Mouse (Mus musculus) forebrain, embryonic 10.5 days (tissue): ENCODE results near the gene Thsd7b. TPM values are rescaled to one million over a fixed set of nuclear protein-coding genes. Genes with fewer than 3 reads are reported as not detected.
"Not testable (repeated sequence)": the region's sequence is repeated elsewhere in the genome, so short reads cannot be mapped to it uniquely, and the experiment has no call there.

Experiments
- DNase-seq: peaks from one replicate; pipeline ENCODE4 v3.0.0-alpha.2; 2017; ENCODE audit warnings: low spot score; ENCODE audit errors: extremely low spot score
- H3K27ac ChIP-seq: fragments of 300-500 bp; sonication (generic); 2 replicates; pipeline ENCODE4 v1.5.1; 2016; ENCODE audit warnings: mild to moderate bottlenecking
- H3K27me3 ChIP-seq: fragments of 300-500 bp; sonication (generic); 2 replicates; pipeline ENCODE4 v1.6.1; 2016; ENCODE audit warnings: mild to moderate bottlenecking; ENCODE audit not compliant: poor library complexity, severe bottlenecking
- H3K36me3 ChIP-seq: fragments of 300-500 bp; sonication (generic); replicated peaks from 2 replicates; pipeline ENCODE4 v1.6.1; 2016; ENCODE audit warnings: mild to moderate bottlenecking, moderate library complexity
- H3K4me1 ChIP-seq: fragments of 300-500 bp; sonication (generic); 2 replicates; pipeline ENCODE4 v1.6.1; 2016
- H3K4me3 ChIP-seq: fragments of 300-500 bp; sonication (generic); 2 replicates; pipeline ENCODE4 v1.5.1; 2016; ENCODE audit warnings: mild to moderate bottlenecking, moderate library complexity
- H3K9me3 ChIP-seq: fragments of 300-500 bp; sonication (generic); 2 replicates; pipeline ENCODE4 v1.6.1; 2016; ENCODE audit warnings: mild to moderate bottlenecking, moderate library complexity
- WGBS: fragments of 180-500 bp; shearing (Covaris S2); methylation state at CpG from one replicate; pipeline ENCODE4 v1.1.7; 2016; 5-methylcytosine and 5-hydroxymethylcytosine counted together
- polyA plus RNA-seq: library from polyadenylated mRNA; unstranded; fragments of >200 nt; fragmentation: Nextera tagmentation; extraction: Ambion mirVana; gene quantifications from 2 replicates; pipeline ENCODE4 v1.2.1, GENCODE M21; 2016

The Thsd7b gene
- polyA plus RNA-seq, 1 experiment from 2014 or later: 1.5 TPM

- no peak overlapping the region for H3K27ac ChIP-seq
- no peaks in the 10 kb centered on the region for H3K9me3 ChIP-seq
- no peak for DNase-seq
- no peaks in the 10 kb centered on the region for H3K4me1 ChIP-seq
- H3K27me3 ChIP-seq: no peaks in the 10 kb centered on the region
- no peak overlapping the region for H3K4me3 ChIP-seq
- H3K36me3 ChIP-seq: no peaks in the 10 kb centered on the region
- 88% methylated on average over 1 of the region's 1 CpGs for WGBS
Observed at GRCm38 (mm10) chr1:130112580-130113314, 839.6 kb downstream of the Thsd7b start.

GRCm38 (mm10) chr1:130113549-130113948, 840.4 kb downstream of the Thsd7b start:
- Histone ChIP-seq H3K36me3 (no peaks in the 10 kb centered on the region), H3K9me3 (no peaks in the 10 kb centered on the region)
- 97% methylated on average over 2 of the region's 2 CpGs for WGBS

DNA sequence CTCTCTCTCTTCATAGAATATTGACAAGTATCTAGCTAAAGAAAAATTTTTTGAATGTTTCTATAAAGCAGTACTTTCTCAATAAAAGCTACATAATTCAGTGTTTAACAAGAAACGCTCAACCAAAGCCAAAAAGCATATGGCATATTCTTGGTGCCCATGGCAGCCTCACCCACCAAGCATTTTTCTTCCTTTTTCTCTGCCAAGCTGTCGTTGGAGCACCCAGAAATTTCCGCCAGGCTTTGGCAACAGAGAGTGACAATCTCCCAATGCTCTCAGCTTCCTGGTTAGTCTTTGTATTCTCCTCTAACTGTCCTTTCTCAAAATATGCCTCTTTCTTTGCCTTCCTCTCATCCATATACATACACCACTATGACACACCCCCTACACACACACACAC, 857.8 kb downstream of the Thsd7b start:
- WGBS: 98% methylated on average over 3 of the region's 3 CpGs
- Histone ChIP-seq H3K27me3 (no peaks in the 10 kb centered on the region), H3K4me1 (no peaks in the 10 kb centered on the region), H3K27ac (no peak overlapping the region), H3K36me3 (no peaks in the 10 kb centered on the region), H3K9me3 (no peaks in the 10 kb centered on the region), H3K4me3 (no peak overlapping the region)
- DNase-seq: no peak

More at GRCm38 (mm10) chr1:130113549-130113948, 840.4 kb downstream of the Thsd7b start:
- DNase-seq: no peak
- H3K27me3 ChIP-seq: no peaks in the 10 kb centered on the region
- no peak overlapping the region for H3K27ac ChIP-seq
- H3K4me1 ChIP-seq: no peaks in the 10 kb centered on the region
- no peak overlapping the region for H3K4me3 ChIP-seq

- no peaks in the 10 kb centered on the region for H3K4me1 ChIP-seq
- H3K4me3 ChIP-seq: no peak overlapping the region
- no peak for DNase-seq
- H3K27me3 ChIP-seq: no peaks in the 10 kb centered on the region
- H3K9me3 ChIP-seq: no peaks in the 10 kb centered on the region
- H3K36me3 ChIP-seq: no peaks in the 10 kb centered on the region
- H3K27ac ChIP-seq: no peak overlapping the region
Observed at GRCm38 (mm10) chr1:130166187-130166586, 893.1 kb downstream of the Thsd7b start.

DNA sequence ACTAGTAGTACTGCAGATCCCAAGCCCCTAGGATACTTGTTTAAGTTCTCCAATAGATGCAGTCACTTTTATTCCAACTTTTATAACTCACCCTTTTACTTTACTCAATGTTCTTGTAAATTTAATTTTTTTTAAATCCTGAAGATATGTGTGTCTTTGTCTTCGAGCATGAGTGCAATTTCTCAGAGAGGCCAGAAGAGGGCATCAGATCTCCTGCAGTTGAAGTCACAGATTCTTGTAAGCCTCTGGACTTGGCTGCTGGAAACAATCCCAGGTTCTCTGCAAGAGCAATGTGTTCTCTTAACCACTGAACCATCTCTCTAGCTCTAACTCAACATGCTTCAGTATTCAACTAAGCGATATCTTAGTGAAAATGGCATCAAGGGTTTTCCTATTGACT, 894.2 kb downstream of the Thsd7b start:
- H3K27me3 ChIP-seq: no peaks in the 10 kb centered on the region
- WGBS: 66% methylated on average over 2 of the region's 2 CpGs
- no peaks in the 10 kb centered on the region for H3K36me3 ChIP-seq
- H3K4me3 ChIP-seq: no peak overlapping the region
- H3K4me1 ChIP-seq: no peaks in the 10 kb centered on the region
- no peak for DNase-seq
- H3K27ac ChIP-seq: no peak overlapping the region
- no peaks in the 10 kb centered on the region for H3K9me3 ChIP-seq

DNA sequence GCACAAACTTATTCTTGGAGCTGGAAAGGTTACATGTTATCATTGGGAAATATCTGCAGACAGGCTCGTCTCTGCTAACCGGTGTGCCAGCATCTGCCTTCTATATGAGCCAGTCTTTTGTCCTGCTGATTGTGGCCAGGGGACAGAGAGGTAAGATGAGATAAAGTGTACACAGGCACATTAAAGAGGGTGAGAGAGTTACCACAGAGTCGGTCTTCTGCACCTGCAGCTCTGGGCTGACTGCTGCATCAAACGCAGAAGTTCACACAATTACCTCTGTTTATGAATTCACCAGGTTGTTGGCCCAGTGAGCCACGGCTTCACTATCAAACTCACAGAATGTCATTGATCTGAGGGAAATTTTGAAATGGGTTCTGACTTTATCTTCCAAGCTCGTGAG, 896.8 kb downstream of the Thsd7b start:
- Histone ChIP-seq H3K36me3 (no peaks in the 10 kb centered on the region), H3K4me1 (no peaks in the 10 kb centered on the region), H3K27ac (no peak overlapping the region), H3K27me3 (no peaks in the 10 kb centered on the region), H3K4me3 (no peak overlapping the region), H3K9me3 (no peaks in the 10 kb centered on the region)
- no peak for DNase-seq
- 82% methylated on average over 6 of the region's 6 CpGs for WGBS

GRCm38 (mm10) chr1:130170290-130170689, 897.2 kb downstream of the Thsd7b start:
- no peak overlapping the region for H3K4me3 ChIP-seq
- H3K27ac ChIP-seq: no peak overlapping the region
- no peaks in the 10 kb centered on the region for H3K36me3 ChIP-seq
- no peaks in the 10 kb centered on the region for H3K9me3 ChIP-seq
- no peak for DNase-seq
- no peaks in the 10 kb centered on the region for H3K4me1 ChIP-seq
- WGBS: 62% methylated on average over 1 of the region's 1 CpGs
- no peaks in the 10 kb centered on the region for H3K27me3 ChIP-seq

DNA sequence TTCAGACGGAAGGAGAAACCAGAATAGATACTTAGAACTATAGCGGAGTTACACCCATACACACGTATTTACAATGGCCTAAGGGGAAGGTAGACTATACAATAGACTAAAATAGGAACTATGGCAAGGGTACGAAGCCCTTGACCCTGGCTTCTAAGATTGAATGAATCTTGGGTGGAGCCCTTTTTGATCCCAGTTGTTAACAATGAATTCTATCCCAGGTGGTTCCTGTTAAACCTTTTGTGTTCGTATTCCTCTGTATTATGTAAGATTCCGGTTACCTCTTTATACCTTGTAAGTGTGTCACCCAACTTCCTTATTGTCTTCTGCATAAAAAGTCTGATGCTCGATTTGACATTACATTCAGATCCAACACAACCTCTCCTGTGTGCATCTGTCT, 913.7 kb downstream of the Thsd7b start:
- not testable (repeated sequence) for DNase-seq, H3K4me3 ChIP-seq, H3K27me3 ChIP-seq, H3K27ac ChIP-seq, H3K36me3 ChIP-seq, H3K9me3 ChIP-seq, H3K4me1 ChIP-seq
- WGBS: 89% methylated on average over 7 of the region's 7 CpGs

DNA sequence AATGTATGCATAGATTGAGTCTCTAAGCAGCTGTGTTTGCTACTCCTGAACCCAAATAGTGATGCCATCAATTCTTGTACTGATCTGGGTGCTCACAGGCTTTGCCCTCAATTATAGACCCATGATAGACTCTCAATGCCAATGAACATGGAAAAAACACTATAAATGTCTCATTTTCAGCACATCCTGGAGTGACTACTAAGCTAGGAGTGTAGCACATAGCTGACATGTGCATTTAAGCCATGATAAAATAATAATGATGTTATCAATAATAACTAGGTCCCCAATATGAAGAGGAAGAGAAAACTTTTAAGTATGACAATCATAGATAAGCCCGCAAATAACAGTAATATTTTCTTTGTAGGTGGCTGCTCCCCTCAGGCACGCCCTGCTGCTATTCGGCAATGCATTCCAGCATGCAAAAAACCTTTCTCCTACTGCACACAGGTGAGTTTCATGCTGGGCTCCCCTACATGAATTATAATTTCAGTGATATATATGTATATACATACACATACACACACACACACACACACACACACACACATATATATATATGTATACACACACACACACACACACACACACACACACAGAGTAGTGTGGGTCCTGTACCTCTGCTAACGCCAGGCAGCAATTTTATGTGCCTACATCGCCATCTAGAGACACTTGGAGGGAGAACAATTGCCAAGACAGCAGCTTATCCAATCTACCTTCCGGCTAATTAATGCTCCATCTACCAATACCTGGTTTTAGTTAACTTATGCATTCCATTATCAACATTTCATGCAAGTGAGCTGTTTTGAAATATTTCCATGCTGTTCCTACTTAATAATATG, 919.3 kb downstream of the Thsd7b start:
- Histone ChIP-seq H3K4me1 (no peaks in the 10 kb centered on the region), H3K4me3 (no peak overlapping the region), H3K27ac (no peak overlapping the region), H3K36me3 (no peaks in the 10 kb centered on the region), H3K9me3 (no peaks in the 10 kb centered on the region), H3K27me3 (no peaks in the 10 kb centered on the region)
- 52% methylated on average over 6 of the region's 6 CpGs for WGBS
- DNase-seq: peak; percentile 20

DNA sequence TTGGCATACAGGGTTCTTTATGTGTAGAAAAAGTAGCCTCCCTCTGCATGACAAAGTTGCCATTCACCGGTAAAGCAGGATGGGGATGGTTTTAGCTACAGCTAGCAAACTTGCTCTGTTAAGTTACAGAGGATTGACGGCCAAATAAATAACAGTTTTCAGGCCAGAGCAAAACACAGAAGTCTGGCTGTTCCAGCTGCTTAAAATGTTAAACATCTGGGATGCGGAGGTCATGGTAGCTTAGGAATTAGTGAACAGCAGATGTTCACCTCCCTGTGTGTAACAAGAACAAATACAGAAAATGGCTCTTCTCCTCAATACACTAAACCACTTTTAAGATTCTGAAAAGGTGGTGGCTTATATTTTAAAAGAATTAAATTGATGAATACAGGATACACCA, 944.3 kb downstream of the Thsd7b start:
- WGBS: 68% methylated on average over 3 of the region's 3 CpGs
- no peaks in the 10 kb centered on the region for H3K9me3 ChIP-seq
- H3K27me3 ChIP-seq: no peaks in the 10 kb centered on the region
- H3K4me3 ChIP-seq: no peak overlapping the region
- H3K4me1 ChIP-seq: no peaks in the 10 kb centered on the region
- no peaks in the 10 kb centered on the region for H3K36me3 ChIP-seq
- no peak overlapping the region for H3K27ac ChIP-seq
- no peak for DNase-seq

- DNase-seq: no peak
- H3K4me3 ChIP-seq: no peak overlapping the region
- H3K27ac ChIP-seq: no peak overlapping the region
- no peaks in the 10 kb centered on the region for H3K4me1 ChIP-seq
- no peaks in the 10 kb centered on the region for H3K9me3 ChIP-seq
- WGBS: 90% methylated on average over 2 of the region's 2 CpGs
- H3K36me3 ChIP-seq: no peaks in the 10 kb centered on the region
- H3K27me3 ChIP-seq: no peaks in the 10 kb centered on the region
Observed at GRCm38 (mm10) chr1:130222904-130223303, 949.8 kb downstream of the Thsd7b start.

GRCm38 (mm10) chr1:130245563-130245962, 972.5 kb downstream of the Thsd7b start:
- 81% methylated on average over 3 of the region's 3 CpGs for WGBS
- Histone ChIP-seq H3K4me3 (no peak overlapping the region), H3K9me3 (peaks cover 5% of the 10 kb centered on the region), H3K36me3 (no peaks in the 10 kb centered on the region; the same call in 1 of the 2 replicates), H3K27me3 (no peaks in the 10 kb centered on the region), H3K27ac (no peak overlapping the region), H3K4me1 (no peaks in the 10 kb centered on the region)
- no peak for DNase-seq

DNA sequence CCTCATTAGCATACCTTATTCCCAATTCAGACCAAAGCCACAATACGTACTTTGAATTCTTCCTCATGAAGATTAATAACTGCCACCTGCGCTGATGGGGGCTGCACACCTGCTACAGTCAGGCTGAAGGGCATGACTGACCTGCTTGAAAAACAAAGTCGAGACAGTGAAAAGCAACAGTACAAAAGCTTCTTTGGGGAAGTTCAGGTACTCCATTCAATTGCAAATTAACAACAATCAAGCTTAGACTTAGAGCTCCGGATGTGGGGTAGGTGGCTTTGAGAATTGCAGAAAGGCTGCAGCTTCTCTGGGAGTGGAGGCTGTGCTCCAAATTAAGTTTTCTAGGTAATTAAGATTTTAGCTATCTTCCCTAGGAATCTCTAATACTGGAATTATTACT, 973.2 kb downstream of the Thsd7b start:
- not testable (repeated sequence) for H3K9me3 ChIP-seq, H3K4me1 ChIP-seq, H3K27ac ChIP-seq, H3K27me3 ChIP-seq, DNase-seq, H3K4me3 ChIP-seq, H3K36me3 ChIP-seq
- WGBS: 85% methylated on average over 4 of the region's 4 CpGs
